Mouse (Mus musculus): Measurements from ENCODE around the gene Kif5c. TPM values are rescaled to one million over a fixed set of nuclear protein-coding genes. Genes with fewer than 3 reads are reported as not detected.

The Kif5c gene
- polyA plus RNA-seq, 1 experiment from 2014 or later, result 224 TPM

DNA sequence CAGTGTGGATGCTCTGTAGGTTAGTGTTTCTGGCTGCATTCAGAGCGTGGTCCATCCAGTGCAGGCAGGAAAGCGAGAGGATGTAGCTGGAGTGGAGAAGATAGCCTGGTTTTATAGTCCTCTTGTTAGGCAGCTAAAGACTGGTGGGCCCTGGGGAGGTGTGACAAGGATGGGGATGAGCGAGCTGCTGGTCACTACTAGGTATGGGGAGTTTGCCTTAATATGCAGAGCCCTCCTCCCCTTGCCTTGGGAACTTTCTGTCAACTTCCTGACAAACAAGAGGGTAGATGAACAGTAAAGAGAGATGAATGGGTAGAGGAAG is 36.7 kb downstream of the Kif5c start:
- no peak overlapping the region for H3K9ac ChIP-seq
- peaks cover 37% of the 10 kb centered on the region for H3K4me1 ChIP-seq (replicated peaks; ENCODE audit: control insufficient read depth, insufficient read depth, low read length)
- DNase-seq (ENCODE audit: low spot score), result no peak
- no peak overlapping the region; the same call in 1 of the 2 replicates for H3K27ac ChIP-seq
- H3K36me3 ChIP-seq (replicated peaks; ENCODE audit: control insufficient read depth, insufficient read depth), result 0 out of 2 replicates have a peak, but pooled peaks cover 3% of the 10 kb centered on the region
- H3K4me2 ChIP-seq (replicated peaks), result no peak overlapping the region
- H3K9me3 ChIP-seq (ENCODE audit: control insufficient read depth, low read length), result no peaks in the 10 kb centered on the region
- no peaks in the 10 kb centered on the region for H3K27me3 ChIP-seq (ENCODE audit: control insufficient read depth, insufficient read depth, low read length)
- no peak overlapping the region for H3K4me3 ChIP-seq (replicated peaks; ENCODE audit: low read length)
- no peak; the same call in 1 of the 2 replicates for ATAC-seq (ENCODE audit: low FRiP score)
- 56% methylated on average over 3 of the region's 3 CpGs for WGBS

DNA sequence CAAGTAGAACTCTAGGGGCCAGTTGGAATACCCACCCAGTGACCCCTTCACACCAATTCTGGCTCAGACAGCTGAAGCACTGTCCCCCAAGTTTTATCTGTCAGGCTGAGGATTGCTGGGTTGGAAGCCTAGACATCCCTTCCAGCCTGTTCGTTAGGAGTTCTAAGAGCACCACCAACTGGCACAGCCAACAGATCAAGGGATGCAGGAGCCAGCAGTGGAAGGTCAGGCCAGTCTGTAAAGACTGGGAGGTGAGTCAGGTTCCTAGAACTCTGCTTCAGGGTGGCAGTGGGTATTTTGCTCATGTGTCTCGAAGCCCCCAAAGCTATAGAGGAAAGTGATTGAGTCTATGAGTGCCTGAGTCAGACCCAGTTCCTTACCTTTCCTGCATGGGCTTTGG is 37.9 kb downstream of the Kif5c start:
- ATAC-seq (ENCODE audit: low FRiP score), result no peak

DNA sequence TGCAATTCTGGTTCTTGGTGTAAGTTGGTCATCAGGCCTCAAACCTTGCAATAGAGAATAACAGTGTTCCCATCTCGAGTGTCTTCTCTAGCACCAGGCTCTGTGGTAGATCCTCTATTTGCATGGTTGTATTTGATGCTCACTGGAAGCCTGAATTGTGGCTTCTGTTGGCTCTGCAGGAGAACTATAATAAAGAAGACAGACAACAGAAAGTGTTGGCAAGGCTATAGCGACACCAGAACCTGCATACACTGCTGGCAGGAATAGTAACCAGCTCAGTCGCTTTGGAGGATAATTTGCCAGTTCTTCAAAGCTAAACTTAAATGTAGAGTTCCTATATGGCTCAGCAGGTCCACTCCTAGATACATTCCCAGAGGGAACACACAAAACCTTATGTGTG is 38.6 kb downstream of the Kif5c start:
- no peak for ATAC-seq (ENCODE audit: low FRiP score)
- Histone ChIP-seq H3K9ac (no peak overlapping the region), H3K27ac (no peak overlapping the region), H3K9me3 (ENCODE audit: control insufficient read depth, low read length) (no peaks in the 10 kb centered on the region), H3K4me1 (replicated peaks; ENCODE audit: control insufficient read depth, insufficient read depth, low read length) (peaks cover 37% of the 10 kb centered on the region), H3K27me3 (ENCODE audit: control insufficient read depth, insufficient read depth, low read length) (no peaks in the 10 kb centered on the region), H3K4me2 (replicated peaks) (no peak overlapping the region), H3K36me3 (replicated peaks; ENCODE audit: control insufficient read depth, insufficient read depth) (0 out of 2 replicates have a peak, but pooled peaks cover 3% of the 10 kb centered on the region), H3K4me3 (replicated peaks; ENCODE audit: low read length) (no peak overlapping the region)
- WGBS, result 80% methylated on average over 3 of the region's 3 CpGs
- DNase-seq (ENCODE audit: low spot score), result no peak

More for the DNA sequence above, 37.9 kb downstream of the Kif5c start:
- Histone ChIP-seq H3K36me3 (replicated peaks; ENCODE audit: control insufficient read depth, insufficient read depth) (0 out of 2 replicates have a peak, but pooled peaks cover 3% of the 10 kb centered on the region), H3K4me1 (replicated peaks; ENCODE audit: control insufficient read depth, insufficient read depth, low read length) (peaks cover 37% of the 10 kb centered on the region), H3K27me3 (ENCODE audit: control insufficient read depth, insufficient read depth, low read length) (no peaks in the 10 kb centered on the region), H3K4me3 (replicated peaks; ENCODE audit: low read length) (no peak overlapping the region), H3K27ac (no peak overlapping the region), H3K4me2 (replicated peaks) (no peak overlapping the region), H3K9ac (no peak overlapping the region), H3K9me3 (ENCODE audit: control insufficient read depth, low read length) (no peaks in the 10 kb centered on the region)
- no peak for DNase-seq (ENCODE audit: low spot score)
- 84% methylated on average over 2 of the region's 2 CpGs for WGBS

DNA sequence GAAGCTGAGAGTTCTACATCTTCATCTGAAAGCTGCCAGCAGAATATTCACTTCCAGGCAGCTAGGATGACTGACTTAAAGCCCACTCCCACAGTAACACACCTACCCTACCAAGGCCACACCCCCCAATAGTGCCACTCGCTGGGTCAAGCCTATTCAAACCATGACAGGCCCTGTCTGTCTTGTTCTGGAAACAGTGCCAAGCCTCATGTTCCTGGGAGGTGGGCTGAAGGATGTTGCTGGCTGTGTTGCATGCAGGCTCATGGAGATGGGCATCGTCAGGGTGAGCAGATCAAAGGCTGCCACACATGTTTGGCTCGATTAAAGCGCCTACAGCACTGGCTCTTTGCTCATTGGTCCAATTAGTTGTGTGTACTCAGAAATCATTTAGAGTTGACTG is 39.9 kb downstream of the Kif5c start:
- no peaks in the 10 kb centered on the region for H3K36me3 ChIP-seq (replicated peaks; ENCODE audit: control insufficient read depth, insufficient read depth)
- DNase-seq (ENCODE audit: low spot score), result no peak
- H3K27me3 ChIP-seq (ENCODE audit: control insufficient read depth, insufficient read depth, low read length), result no peaks in the 10 kb centered on the region
- peaks cover 37% of the 10 kb centered on the region for H3K4me1 ChIP-seq (replicated peaks; ENCODE audit: control insufficient read depth, insufficient read depth, low read length)
- 64% methylated on average over 4 of the region's 4 CpGs for WGBS
- H3K4me3 ChIP-seq (replicated peaks; ENCODE audit: low read length), result no peak overlapping the region
- no peak overlapping the region for H3K9ac ChIP-seq
- H3K27ac ChIP-seq, result no peak overlapping the region
- no peaks in the 10 kb centered on the region for H3K9me3 ChIP-seq (ENCODE audit: control insufficient read depth, low read length)
- H3K4me2 ChIP-seq (replicated peaks), result no peak overlapping the region
- no peak for ATAC-seq (ENCODE audit: low FRiP score)

DNA sequence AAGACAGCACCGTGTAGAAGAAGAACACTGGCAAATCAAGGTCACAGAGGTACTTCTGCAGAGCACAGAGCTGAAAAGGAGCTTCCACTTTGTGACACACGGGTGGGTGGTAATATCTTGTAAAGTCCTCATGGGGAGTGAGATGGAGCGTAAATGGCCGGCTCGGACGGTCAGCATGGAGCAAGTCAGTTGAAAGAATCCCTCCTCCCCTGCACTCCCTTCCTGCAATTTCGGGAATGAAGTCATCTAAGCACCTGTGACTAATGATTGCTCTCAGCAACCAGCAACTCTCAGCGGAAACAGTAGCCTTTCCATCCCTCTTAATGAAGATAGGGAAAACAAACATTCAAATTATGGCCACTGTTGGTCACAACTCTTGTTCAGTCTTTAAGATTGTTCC is 40.9 kb downstream of the Kif5c start:
- Histone ChIP-seq H3K27me3 (ENCODE audit: control insufficient read depth, insufficient read depth, low read length) (no peaks in the 10 kb centered on the region), H3K9ac (no peak overlapping the region), H3K4me3 (replicated peaks; ENCODE audit: low read length) (no peak overlapping the region), H3K4me2 (replicated peaks) (no peak overlapping the region), H3K9me3 (ENCODE audit: control insufficient read depth, low read length) (no peaks in the 10 kb centered on the region), H3K36me3 (replicated peaks; ENCODE audit: control insufficient read depth, insufficient read depth) (no peaks in the 10 kb centered on the region), H3K4me1 (replicated peaks; ENCODE audit: control insufficient read depth, insufficient read depth, low read length) (peaks cover 30% of the 10 kb centered on the region), H3K27ac (0 out of 2 replicates have a peak overlapping the region, but pooled peaks have one; percentile 20)
- ATAC-seq (ENCODE audit: low FRiP score), result no peak
- no peak for DNase-seq (ENCODE audit: low spot score)
- WGBS, result 37% methylated on average over 8 of the region's 8 CpGs

DNA sequence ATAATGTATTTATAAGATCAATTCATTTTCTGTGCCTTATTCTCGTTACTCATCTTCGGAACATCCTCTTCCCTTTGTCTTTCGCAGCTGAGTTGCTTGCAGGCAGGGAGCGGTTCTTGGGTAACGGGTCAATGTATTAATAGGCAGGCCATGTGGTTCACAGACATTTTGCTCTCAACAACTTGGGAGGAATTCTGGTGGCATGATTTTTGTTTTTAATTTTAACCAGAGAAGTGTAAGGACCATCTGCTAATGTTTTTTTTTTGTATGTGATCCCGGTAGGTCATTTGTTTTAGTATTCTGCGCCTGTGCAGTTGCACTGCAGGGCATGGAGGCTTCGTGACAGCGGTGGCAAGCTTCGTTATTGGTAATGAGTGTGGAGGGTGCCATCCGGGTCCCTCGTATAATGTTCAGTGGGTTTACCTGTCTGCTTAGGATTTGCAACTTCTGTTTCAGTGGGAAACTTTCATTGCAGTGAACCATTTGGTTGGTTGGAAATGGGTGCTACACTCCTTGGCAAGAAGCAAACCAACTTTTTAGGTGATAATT is 41.4 kb downstream of the Kif5c start:
- Histone ChIP-seq H3K9me3 (ENCODE audit: control insufficient read depth, low read length) (no peaks in the 10 kb centered on the region), H3K4me1 (replicated peaks; ENCODE audit: control insufficient read depth, insufficient read depth, low read length) (peaks cover 25% of the 10 kb centered on the region), H3K27ac (0 out of 2 replicates have a peak overlapping the region, but pooled peaks have one; percentile 20), H3K4me2 (replicated peaks) (no peak overlapping the region), H3K27me3 (ENCODE audit: control insufficient read depth, insufficient read depth, low read length) (no peaks in the 10 kb centered on the region), H3K36me3 (replicated peaks; ENCODE audit: control insufficient read depth, insufficient read depth) (no peaks in the 10 kb centered on the region), H3K4me3 (replicated peaks; ENCODE audit: low read length) (no peak overlapping the region), H3K9ac (no peak overlapping the region)
- no peak for DNase-seq (ENCODE audit: low spot score)
- WGBS, result 68% methylated on average over 12 of the region's 12 CpGs
- ATAC-seq (ENCODE audit: low FRiP score), result no peak

DNA sequence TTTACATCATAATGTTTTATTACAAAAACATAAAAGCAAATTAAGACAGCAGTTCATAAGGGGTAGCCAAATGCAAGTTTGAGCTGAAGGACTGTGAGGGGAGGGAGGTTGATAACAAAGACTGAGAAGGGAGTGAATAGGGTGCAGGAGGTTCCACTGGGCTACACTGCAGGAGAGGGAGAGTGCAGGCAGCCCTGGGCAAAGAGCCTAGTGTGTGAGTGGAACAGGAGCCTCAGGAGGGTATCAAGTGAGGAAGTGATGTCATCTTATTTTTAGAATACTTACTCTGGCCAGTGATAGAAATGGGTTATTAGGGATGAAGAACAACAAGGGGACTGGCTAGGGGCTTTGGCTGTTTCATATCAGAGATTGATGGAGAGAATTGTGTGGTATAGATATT is 42.2 kb downstream of the Kif5c start:
- Histone ChIP-seq H3K9me3 (ENCODE audit: control insufficient read depth, low read length) (no peaks in the 10 kb centered on the region), H3K27ac (no peak overlapping the region), H3K4me2 (replicated peaks) (no peak overlapping the region), H3K9ac (no peak overlapping the region), H3K36me3 (replicated peaks; ENCODE audit: control insufficient read depth, insufficient read depth) (no peaks in the 10 kb centered on the region), H3K4me1 (replicated peaks; ENCODE audit: control insufficient read depth, insufficient read depth, low read length) (peaks cover 20% of the 10 kb centered on the region), H3K4me3 (replicated peaks; ENCODE audit: low read length) (no peak overlapping the region), H3K27me3 (ENCODE audit: control insufficient read depth, insufficient read depth, low read length) (no peaks in the 10 kb centered on the region)
- ATAC-seq (ENCODE audit: low FRiP score), result no peak
- DNase-seq (ENCODE audit: low spot score), result no peak

DNA sequence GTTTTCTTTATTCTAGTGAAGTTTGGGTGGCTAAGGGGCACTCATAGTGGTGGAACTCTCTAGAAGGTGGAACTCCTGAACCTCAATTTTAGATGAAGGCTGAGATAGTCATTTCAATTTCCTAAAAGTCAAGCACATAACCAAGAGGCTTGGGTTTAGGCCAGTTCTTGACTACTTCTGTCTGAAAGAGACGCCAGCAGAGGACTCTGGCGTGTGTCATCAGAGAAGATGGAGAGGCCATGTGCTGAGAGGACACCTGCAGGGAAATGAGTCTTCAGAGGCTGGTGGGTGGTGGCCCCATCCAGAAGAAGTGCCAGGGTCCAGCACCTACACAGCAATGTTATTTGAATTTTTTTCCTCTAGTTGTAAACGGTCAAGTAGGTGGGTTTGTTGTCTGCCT is 42.8 kb downstream of the Kif5c start:
- no peak overlapping the region for H3K4me3 ChIP-seq (replicated peaks; ENCODE audit: low read length)
- 78% methylated on average over 3 of the region's 3 CpGs for WGBS
- H3K4me2 ChIP-seq (replicated peaks), result no peak overlapping the region

DNA sequence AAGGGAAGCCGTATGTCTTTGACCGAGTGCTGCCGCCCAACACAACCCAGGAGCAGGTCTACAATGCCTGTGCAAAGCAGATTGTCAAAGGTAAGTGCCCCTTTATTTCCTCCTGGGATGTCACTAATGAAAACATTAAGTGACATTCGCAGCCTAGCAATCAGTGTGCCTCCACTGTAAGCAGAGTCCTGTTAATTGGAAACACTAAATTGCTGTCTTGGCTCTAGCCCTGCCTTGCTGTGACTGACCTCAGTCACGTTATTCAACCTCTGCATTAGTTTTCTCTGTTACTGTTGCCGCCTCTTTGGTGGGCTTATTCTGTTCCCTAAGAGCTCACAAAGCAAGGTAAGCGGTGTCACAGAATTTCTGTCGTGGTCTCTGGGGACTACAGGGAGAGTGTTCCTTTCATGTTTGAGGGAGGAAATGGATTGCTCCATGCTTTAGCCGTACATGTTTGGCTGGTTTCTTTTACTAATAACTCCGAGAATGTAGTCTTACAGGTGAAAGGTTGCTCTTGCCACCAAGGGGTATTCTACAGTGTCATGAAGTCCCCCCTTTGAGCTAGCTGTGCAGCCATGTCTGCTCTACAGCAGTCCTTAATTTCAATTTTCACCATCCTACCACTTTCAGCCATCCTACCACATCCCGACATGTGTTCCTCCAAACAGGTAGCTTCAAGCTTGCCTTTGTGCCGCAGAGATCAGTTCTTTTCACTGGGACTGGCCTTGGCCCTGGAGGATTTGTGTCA is 52.8 kb downstream of the Kif5c start:
- no peak overlapping the region for H3K4me3 ChIP-seq (replicated peaks; ENCODE audit: low read length)
- H3K9ac ChIP-seq, result no peak overlapping the region
- H3K36me3 ChIP-seq (replicated peaks; ENCODE audit: control insufficient read depth, insufficient read depth), result no peaks in the 10 kb centered on the region
- no peaks in the 10 kb centered on the region for H3K9me3 ChIP-seq (ENCODE audit: control insufficient read depth, low read length)
- H3K4me2 ChIP-seq (replicated peaks), result no peak overlapping the region
- peaks cover 53% of the 10 kb centered on the region for H3K4me1 ChIP-seq (replicated peaks; ENCODE audit: control insufficient read depth, insufficient read depth, low read length)
- ATAC-seq (ENCODE audit: low FRiP score), result peak; percentile 61; the same call in 1 of the 2 replicates
- no peak for DNase-seq (ENCODE audit: low spot score)
- 44% methylated on average over 12 of the region's 12 CpGs for WGBS
- no peaks in the 10 kb centered on the region for H3K27me3 ChIP-seq (ENCODE audit: control insufficient read depth, insufficient read depth, low read length)
- H3K27ac ChIP-seq, result peak overlapping the region; percentile 81

More for the DNA sequence above, 42.8 kb downstream of the Kif5c start:
- DNase-seq (ENCODE audit: low spot score) (no peak), ATAC-seq (ENCODE audit: low FRiP score) (no peak)
- Histone ChIP-seq H3K36me3 (replicated peaks; ENCODE audit: control insufficient read depth, insufficient read depth) (no peaks in the 10 kb centered on the region), H3K9ac (no peak overlapping the region), H3K27me3 (ENCODE audit: control insufficient read depth, insufficient read depth, low read length) (no peaks in the 10 kb centered on the region), H3K9me3 (ENCODE audit: control insufficient read depth, low read length) (no peaks in the 10 kb centered on the region), H3K27ac (no peak overlapping the region), H3K4me1 (replicated peaks; ENCODE audit: control insufficient read depth, insufficient read depth, low read length) (peaks cover 20% of the 10 kb centered on the region)
